Mouse (Mus musculus): Measurements from ENCODE around the gene Tmeff1. TPM values are rescaled to one million over a fixed set of nuclear protein-coding genes. Genes with fewer than 3 reads are reported as not detected.

The Tmeff1 gene
- polyA plus RNA-seq, 1 experiment from 2014 or later = 126 TPM

DNA sequence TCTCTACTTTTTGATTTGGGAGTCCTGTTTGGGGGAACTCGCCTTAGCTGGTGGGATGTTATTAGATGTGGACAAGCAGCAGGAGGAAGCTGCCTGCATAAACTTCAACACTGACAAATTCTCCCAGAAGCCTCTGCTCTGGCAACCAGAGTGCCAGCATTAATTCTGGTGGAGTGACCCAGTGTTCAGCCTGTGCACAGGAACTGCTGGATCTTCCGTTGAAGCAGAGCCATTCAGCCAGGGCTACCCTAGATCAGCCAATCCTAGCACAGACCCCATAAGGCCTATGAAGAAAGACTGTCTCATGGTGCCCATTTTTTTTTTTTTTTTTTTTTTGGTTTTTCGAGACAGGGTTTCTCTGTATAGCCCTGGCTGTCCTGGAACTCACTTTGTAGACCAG lies 3.0 kb upstream of the Tmeff1 start:
- no peak overlapping the region for H3K27ac ChIP-seq (ENCODE audit: low read depth, low read length)
- no peaks in the 10 kb centered on the region for H3K36me3 ChIP-seq (ENCODE audit: control insufficient read depth, insufficient read depth, low read length)
- 14% methylated on average over 2 of the region's 3 CpGs for WGBS
- H3K4me3 ChIP-seq (ENCODE audit: low read depth, low read length) = no peak overlapping the region
- H3K9ac ChIP-seq (ENCODE audit: low read length) = no peak overlapping the region
- H3K4me1 ChIP-seq (ENCODE audit: control insufficient read depth, insufficient read depth, low read length) = peaks cover 11% of the 10 kb centered on the region; the same call in 1 of the 2 replicates
- H3K27me3 ChIP-seq (replicated peaks; ENCODE audit: control insufficient read depth, insufficient read depth, low read length) = no peaks in the 10 kb centered on the region
- no peaks in the 10 kb centered on the region for H3K9me3 ChIP-seq (replicated peaks; ENCODE audit: control insufficient read depth, low read length)
- ATAC-seq (no peak), DNase-seq (ENCODE audit: low spot score) (peak; percentile 31)
- no peak overlapping the region for H3K4me2 ChIP-seq (ENCODE audit: low read length)

DNA sequence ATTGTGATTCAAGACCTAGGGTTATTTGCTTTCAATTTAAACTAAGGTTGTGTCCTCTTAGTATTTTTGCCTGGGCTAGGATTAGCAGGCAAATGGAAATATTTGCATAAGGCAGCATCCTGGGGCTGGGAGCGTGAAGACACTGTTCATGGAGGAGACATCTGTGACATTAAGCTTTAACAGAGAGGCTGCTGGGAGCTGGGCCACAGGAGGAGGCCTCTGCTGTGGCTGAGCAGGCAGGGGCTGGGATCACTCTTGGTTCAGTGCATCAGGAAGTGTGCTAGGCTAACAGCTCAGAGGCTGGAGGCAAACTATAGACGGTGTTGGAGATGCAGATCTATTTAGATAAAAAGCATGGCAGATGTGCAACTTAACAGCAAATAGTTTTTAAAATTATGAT lies 2.0 kb upstream of the Tmeff1 start:
- no peaks in the 10 kb centered on the region for H3K9me3 ChIP-seq (replicated peaks; ENCODE audit: control insufficient read depth, low read length)
- H3K27ac ChIP-seq (ENCODE audit: low read depth, low read length) = no peak overlapping the region
- H3K4me3 ChIP-seq (ENCODE audit: low read depth, low read length) = no peak overlapping the region
- DNase-seq (ENCODE audit: low spot score) (peak; percentile 25), ATAC-seq (no peak)
- H3K4me1 ChIP-seq (ENCODE audit: control insufficient read depth, insufficient read depth, low read length) = peaks cover 14% of the 10 kb centered on the region; the same call in 1 of the 2 replicates
- H3K27me3 ChIP-seq (replicated peaks; ENCODE audit: control insufficient read depth, insufficient read depth, low read length) = no peaks in the 10 kb centered on the region
- 63% methylated on average over 2 of the region's 2 CpGs for WGBS
- no peak overlapping the region for H3K9ac ChIP-seq (ENCODE audit: low read length)
- H3K36me3 ChIP-seq (ENCODE audit: control insufficient read depth, insufficient read depth, low read length) = 0 out of 2 replicates have a peak, but pooled peaks cover 3% of the 10 kb centered on the region
- H3K4me2 ChIP-seq (ENCODE audit: low read length) = no peak overlapping the region

DNA sequence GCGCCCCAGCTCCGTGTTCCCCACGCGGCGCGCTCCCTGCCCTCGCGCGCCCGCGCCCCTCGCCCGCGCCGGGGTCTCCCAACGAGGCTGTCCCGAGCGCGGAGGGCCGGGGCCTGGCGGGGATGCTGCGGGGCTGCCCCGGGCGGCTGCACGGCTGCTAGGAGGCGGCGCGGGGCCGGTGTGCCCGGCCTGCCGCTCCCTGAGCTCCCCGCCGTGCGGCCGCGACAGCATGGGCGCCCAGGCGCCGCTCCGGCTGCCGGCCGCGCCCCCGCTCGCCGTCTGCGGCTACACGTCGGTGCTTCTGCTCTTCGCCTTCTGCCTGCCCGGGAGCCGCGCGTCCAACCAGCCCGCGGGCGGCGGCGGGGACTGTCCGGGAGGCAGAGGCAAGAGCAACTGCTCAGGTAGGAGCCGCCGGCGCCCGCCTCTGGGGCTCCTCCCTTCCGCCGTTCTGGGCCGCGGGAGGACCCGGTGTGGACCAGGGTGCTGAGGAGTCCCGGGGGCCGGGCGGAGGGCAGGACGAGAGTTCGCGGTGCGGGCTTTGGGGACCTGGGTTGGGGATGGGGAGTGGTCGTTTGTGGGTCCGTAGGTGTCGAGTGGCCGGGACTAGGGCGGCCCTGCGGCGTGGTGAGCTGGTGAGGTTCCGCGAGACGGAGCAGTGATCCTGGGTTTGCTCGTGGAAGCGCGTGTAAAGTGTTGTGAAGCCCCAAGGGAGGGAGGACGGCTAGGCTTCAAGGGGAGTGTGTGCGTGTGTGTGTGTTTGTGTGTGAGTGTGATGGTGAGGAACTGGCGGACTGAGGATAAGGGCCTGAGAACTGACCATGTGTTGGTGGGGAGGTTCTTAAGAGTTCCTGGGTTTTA lies 496 bp downstream of the Tmeff1 start:
- Histone ChIP-seq H3K4me2 (ENCODE audit: low read length) (peak overlapping the region; percentile 87), H3K27me3 (replicated peaks; ENCODE audit: control insufficient read depth, insufficient read depth, low read length) (no peaks in the 10 kb centered on the region), H3K27ac (ENCODE audit: low read depth, low read length) (peak overlapping the region; percentile 98), H3K9me3 (replicated peaks; ENCODE audit: control insufficient read depth, low read length) (no peaks in the 10 kb centered on the region), H3K4me3 (ENCODE audit: low read depth, low read length) (peak overlapping the region; percentile 90), H3K9ac (ENCODE audit: low read length) (peak overlapping the region; percentile 98), H3K36me3 (ENCODE audit: control insufficient read depth, insufficient read depth, low read length) (0 out of 2 replicates have a peak, but pooled peaks cover 3% of the 10 kb centered on the region), H3K4me1 (ENCODE audit: control insufficient read depth, insufficient read depth, low read length) (peaks cover 18% of the 10 kb centered on the region; the same call in 1 of the 2 replicates)
- ATAC-seq (peak; percentile 74), DNase-seq (ENCODE audit: low spot score) (peak; percentile 51)
- WGBS = under 1% methylated on average over 77 of the region's 92 CpGs

DNA sequence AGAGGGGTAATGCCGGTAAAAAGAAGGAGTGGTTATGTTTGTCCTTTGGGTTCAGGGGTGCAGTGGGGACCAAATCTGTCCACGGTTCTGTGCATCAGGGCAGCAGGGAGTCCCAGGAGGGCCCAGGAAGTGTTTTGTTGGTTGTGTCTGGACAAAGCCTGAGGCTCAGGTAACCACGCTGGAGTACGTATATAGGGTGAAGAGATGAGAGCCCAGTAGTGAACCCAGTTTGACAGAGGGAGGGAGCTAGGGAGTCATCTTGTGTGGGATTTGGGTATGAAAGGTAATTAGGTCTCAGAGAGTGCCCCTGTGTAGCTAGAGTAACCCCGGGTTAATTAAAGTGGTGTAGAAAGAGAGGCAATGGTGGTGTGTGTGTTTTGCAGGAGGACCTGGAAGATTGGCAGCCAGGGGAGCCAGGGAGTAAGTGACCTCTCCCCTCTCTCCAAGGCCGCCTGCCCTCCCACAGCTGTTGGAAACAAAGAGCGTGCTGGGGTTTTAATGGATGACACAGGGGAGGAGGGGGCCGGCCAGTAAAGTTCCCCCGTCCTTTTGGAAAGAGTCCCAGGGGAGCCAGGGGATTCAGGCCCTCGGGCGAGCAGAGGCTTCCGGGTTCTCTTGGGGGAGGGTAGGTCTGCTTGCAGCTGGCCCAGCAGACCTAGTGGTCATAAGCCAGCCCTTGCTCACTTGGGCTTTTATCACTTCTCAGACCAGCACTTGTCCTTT lies 1.3 kb downstream of the Tmeff1 start:
- H3K4me2 ChIP-seq (ENCODE audit: low read length) = peak overlapping the region; percentile 87
- no peaks in the 10 kb centered on the region for H3K27me3 ChIP-seq (replicated peaks; ENCODE audit: control insufficient read depth, insufficient read depth, low read length)
- H3K9ac ChIP-seq (ENCODE audit: low read length) = peak overlapping the region; percentile 98
- ATAC-seq (peak; percentile 15; the same call in 1 of the 2 replicates), DNase-seq (ENCODE audit: low spot score) (peak; percentile 64)
- H3K9me3 ChIP-seq (replicated peaks; ENCODE audit: control insufficient read depth, low read length) = no peaks in the 10 kb centered on the region
- H3K36me3 ChIP-seq (ENCODE audit: control insufficient read depth, insufficient read depth, low read length) = 0 out of 2 replicates have a peak, but pooled peaks cover 3% of the 10 kb centered on the region
- peak overlapping the region; percentile 90 for H3K4me3 ChIP-seq (ENCODE audit: low read depth, low read length)
- peaks cover 10% of the 10 kb centered on the region; the same call in 1 of the 2 replicates for H3K4me1 ChIP-seq (ENCODE audit: control insufficient read depth, insufficient read depth, low read length)
- peak overlapping the region; percentile 98 for H3K27ac ChIP-seq (ENCODE audit: low read depth, low read length)
- 2% methylated on average over 11 of the region's 12 CpGs for WGBS

DNA sequence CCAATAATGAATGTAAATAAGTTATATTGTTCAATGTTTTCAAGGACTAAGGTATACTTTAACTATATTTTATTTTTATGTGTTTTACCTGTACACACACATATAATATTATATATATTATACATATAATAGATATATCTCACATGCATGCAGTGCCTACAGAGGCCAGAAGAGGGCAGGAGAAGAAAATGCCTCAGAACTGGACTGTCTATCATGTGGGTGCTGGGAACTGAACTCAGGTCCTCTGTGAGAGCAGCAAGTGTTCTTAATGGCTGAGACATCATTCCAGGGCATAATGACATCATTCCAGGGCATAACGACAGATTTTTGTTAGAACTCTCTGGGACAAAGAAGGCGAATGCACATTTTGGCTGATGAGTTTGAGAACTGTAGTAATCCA lies 2.6 kb downstream of the Tmeff1 start:
- Histone ChIP-seq H3K27ac (ENCODE audit: low read depth, low read length) (no peak overlapping the region), H3K4me3 (ENCODE audit: low read depth, low read length) (no peak overlapping the region), H3K9me3 (replicated peaks; ENCODE audit: control insufficient read depth, low read length) (no peaks in the 10 kb centered on the region), H3K27me3 (replicated peaks; ENCODE audit: control insufficient read depth, insufficient read depth, low read length) (no peaks in the 10 kb centered on the region), H3K9ac (ENCODE audit: low read length) (no peak overlapping the region), H3K4me1 (ENCODE audit: control insufficient read depth, insufficient read depth, low read length) (peaks cover 7% of the 10 kb centered on the region; the same call in 1 of the 2 replicates), H3K36me3 (ENCODE audit: control insufficient read depth, insufficient read depth, low read length) (0 out of 2 replicates have a peak, but pooled peaks cover 3% of the 10 kb centered on the region), H3K4me2 (ENCODE audit: low read length) (no peak overlapping the region; the same call in 1 of the 2 replicates)
- WGBS = 94% methylated on average over 2 of the region's 2 CpGs
- no peak for ATAC-seq
- no peak for DNase-seq (ENCODE audit: low spot score)

DNA sequence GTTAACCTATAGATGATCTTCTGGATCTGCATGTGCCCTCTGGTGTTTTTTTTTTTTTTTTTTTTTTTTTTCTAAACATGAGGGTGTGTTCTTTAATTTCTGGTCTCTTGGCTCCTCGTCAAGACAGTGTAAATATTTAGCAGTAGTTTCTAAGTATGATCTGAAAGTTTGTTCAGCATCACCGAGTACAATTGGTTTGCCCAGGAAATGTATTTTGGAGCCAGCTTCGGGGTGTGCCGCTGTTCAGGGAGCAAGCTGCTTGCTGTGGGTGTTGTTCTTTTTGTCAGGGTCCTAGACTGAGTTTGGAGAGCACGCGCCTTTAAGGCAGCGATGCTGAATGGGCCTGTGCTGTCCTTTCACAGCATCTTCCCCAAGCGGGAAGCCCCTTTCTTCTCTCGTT lies 3.6 kb downstream of the Tmeff1 start:
- WGBS = 70% methylated on average over 9 of the region's 9 CpGs
- H3K27ac ChIP-seq (ENCODE audit: low read depth, low read length) = no peak overlapping the region
- H3K4me3 ChIP-seq (ENCODE audit: low read depth, low read length) = no peak overlapping the region
- H3K27me3 ChIP-seq (replicated peaks; ENCODE audit: control insufficient read depth, insufficient read depth, low read length) = no peaks in the 10 kb centered on the region
- no peaks in the 10 kb centered on the region for H3K9me3 ChIP-seq (replicated peaks; ENCODE audit: control insufficient read depth, low read length)
- DNase-seq (ENCODE audit: low spot score) = no peak
- H3K9ac ChIP-seq (ENCODE audit: low read length) = no peak overlapping the region
- H3K4me1 ChIP-seq (ENCODE audit: control insufficient read depth, insufficient read depth, low read length) = peaks cover 7% of the 10 kb centered on the region; the same call in 1 of the 2 replicates
- H3K36me3 ChIP-seq (ENCODE audit: control insufficient read depth, insufficient read depth, low read length) = 0 out of 2 replicates have a peak, but pooled peaks cover 3% of the 10 kb centered on the region
- H3K4me2 ChIP-seq (ENCODE audit: low read length) = peak overlapping the region; percentile 13; the same call in 1 of the 2 replicates
- no peak for ATAC-seq

DNA sequence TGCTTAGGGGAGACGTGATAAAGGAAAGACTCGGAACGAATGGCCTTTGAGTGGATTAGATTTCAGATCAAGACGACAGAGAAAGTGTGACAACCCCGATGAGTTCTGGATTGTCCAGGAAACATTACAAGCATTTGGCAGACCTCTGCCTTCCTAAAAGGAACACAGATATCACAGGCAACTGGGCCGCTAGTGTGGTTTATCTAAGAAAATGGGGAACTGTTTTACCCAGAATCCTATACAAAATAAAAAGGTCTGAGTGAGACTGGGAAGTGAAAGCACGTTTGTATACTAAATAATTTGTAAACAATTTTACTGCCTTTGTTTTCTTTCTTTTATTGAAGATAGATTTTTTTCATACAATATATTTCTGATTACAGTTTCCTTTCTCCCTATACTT lies 5.9 kb downstream of the Tmeff1 start:
- Histone ChIP-seq H3K4me1 (ENCODE audit: control insufficient read depth, insufficient read depth, low read length) (peaks cover 7% of the 10 kb centered on the region; the same call in 1 of the 2 replicates), H3K9me3 (replicated peaks; ENCODE audit: control insufficient read depth, low read length) (no peaks in the 10 kb centered on the region), H3K4me3 (ENCODE audit: low read depth, low read length) (no peak overlapping the region), H3K9ac (ENCODE audit: low read length) (no peak overlapping the region), H3K36me3 (ENCODE audit: control insufficient read depth, insufficient read depth, low read length) (0 out of 2 replicates have a peak, but pooled peaks cover 3% of the 10 kb centered on the region), H3K27ac (ENCODE audit: low read depth, low read length) (no peak overlapping the region), H3K4me2 (ENCODE audit: low read length) (no peak overlapping the region), H3K27me3 (replicated peaks; ENCODE audit: control insufficient read depth, insufficient read depth, low read length) (no peaks in the 10 kb centered on the region)
- ATAC-seq = no peak
- no peak for DNase-seq (ENCODE audit: low spot score)
- 90% methylated on average over 7 of the region's 7 CpGs for WGBS

DNA sequence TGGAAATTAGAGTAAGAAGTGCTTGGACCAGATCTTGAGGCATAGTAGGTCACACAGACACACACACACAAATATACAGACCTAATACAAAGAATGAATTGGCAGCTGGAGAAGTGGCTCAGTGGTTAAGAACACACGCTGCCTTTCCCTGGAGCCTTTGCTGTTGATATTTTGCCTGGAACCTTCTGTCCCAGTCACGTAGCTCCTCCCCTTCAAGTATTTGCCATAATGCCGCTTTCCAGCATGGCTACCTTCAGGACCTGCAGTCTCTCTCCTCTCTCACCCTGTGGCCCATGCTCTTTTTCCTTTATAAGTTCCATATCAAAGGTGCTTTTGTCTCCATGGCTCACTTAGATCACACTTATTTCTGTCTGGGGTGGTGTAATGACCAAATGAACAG lies 6.4 kb downstream of the Tmeff1 start:
- Histone ChIP-seq H3K4me3 (ENCODE audit: low read depth, low read length) (no peak overlapping the region), H3K9ac (ENCODE audit: low read length) (no peak overlapping the region), H3K27me3 (replicated peaks; ENCODE audit: control insufficient read depth, insufficient read depth, low read length) (no peaks in the 10 kb centered on the region), H3K9me3 (replicated peaks; ENCODE audit: control insufficient read depth, low read length) (no peaks in the 10 kb centered on the region), H3K4me2 (ENCODE audit: low read length) (no peak overlapping the region), H3K4me1 (ENCODE audit: control insufficient read depth, insufficient read depth, low read length) (peaks cover 7% of the 10 kb centered on the region; the same call in 1 of the 2 replicates), H3K27ac (ENCODE audit: low read depth, low read length) (no peak overlapping the region), H3K36me3 (ENCODE audit: control insufficient read depth, insufficient read depth, low read length) (0 out of 2 replicates have a peak, but pooled peaks cover 3% of the 10 kb centered on the region)
- ATAC-seq (no peak), DNase-seq (ENCODE audit: low spot score) (no peak)
- WGBS = 86% methylated on average over 3 of the region's 3 CpGs
